Mouse (Mus musculus): Measurements from ENCODE around the gene Slc16a3. TPM values are rescaled to one million over a fixed set of nuclear protein-coding genes. Genes with fewer than 3 reads are reported as not detected.

Gene Slc16a3
- polyA plus RNA-seq, 1 experiment from 2014 or later, result 55.5 TPM

DNA sequence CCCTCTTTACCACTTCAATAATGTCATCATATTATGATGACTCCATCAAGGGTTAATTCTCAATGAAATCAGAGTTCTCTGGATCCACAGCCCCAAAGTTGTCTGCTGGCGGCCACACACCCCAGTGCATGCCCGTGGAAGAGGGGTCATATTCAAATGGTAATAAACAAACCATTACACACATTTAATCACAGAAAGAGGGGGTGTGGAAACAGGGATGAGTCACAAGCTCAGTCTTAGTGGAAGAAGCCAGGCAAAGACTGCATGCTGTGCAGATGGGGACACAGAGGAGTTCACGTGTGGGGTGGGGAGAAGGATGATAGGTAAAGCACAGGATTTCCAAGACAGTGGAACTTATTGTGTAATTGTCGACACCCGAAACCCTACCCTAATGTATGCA is 56.0 kb downstream of the Slc16a3 start:
- H3K9me3 ChIP-seq (ENCODE audit: control insufficient read depth, low read length), result no peaks in the 10 kb centered on the region
- no peak overlapping the region for H3K4me3 ChIP-seq (ENCODE audit: low read depth, low read length)
- H3K9ac ChIP-seq (ENCODE audit: low read length), result no peak overlapping the region
- WGBS, result 78% methylated on average over 5 of the region's 5 CpGs
- H3K4me1 ChIP-seq (replicated peaks; ENCODE audit: control insufficient read depth, insufficient read depth, low read length), result no peaks in the 10 kb centered on the region
- no peak overlapping the region for H3K27ac ChIP-seq (ENCODE audit: low read depth, low read length)
- H3K4me2 ChIP-seq (ENCODE audit: low read depth, low read length, severe bottlenecking), result no peak overlapping the region
- DNase-seq (ENCODE audit: low spot score) (no peak), ATAC-seq (replicated peaks; ENCODE audit: low FRiP score) (no peak)
- H3K27me3 ChIP-seq (ENCODE audit: control insufficient read depth, insufficient read depth, low read length), result no peaks in the 10 kb centered on the region
- no peaks in the 10 kb centered on the region for H3K36me3 ChIP-seq (ENCODE audit: control insufficient read depth, insufficient read depth, low read length)

DNA sequence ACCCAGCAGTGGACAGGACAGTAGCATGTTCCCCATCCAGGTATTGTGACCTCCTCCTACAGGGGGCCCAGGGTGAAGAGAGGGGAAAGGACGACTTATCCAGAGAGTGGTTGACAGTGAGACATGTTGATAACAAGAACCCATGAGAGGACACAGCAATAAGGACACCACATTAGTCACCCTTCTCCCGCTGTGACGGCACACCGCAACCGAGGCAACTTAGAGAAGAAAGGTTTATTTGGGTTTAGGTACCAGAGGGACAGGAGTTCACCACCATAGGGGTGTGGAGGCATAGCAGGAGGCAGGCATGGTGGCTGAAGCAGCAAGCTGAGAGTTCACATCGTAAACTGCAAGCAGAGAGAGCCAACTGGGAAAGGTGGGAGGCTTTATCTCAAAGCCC is 57.9 kb downstream of the Slc16a3 start:
- ATAC-seq (replicated peaks; ENCODE audit: low FRiP score), result no peak
- no peaks in the 10 kb centered on the region for H3K9me3 ChIP-seq (ENCODE audit: control insufficient read depth, low read length)
- 87% methylated on average over 6 of the region's 6 CpGs for WGBS

DNA sequence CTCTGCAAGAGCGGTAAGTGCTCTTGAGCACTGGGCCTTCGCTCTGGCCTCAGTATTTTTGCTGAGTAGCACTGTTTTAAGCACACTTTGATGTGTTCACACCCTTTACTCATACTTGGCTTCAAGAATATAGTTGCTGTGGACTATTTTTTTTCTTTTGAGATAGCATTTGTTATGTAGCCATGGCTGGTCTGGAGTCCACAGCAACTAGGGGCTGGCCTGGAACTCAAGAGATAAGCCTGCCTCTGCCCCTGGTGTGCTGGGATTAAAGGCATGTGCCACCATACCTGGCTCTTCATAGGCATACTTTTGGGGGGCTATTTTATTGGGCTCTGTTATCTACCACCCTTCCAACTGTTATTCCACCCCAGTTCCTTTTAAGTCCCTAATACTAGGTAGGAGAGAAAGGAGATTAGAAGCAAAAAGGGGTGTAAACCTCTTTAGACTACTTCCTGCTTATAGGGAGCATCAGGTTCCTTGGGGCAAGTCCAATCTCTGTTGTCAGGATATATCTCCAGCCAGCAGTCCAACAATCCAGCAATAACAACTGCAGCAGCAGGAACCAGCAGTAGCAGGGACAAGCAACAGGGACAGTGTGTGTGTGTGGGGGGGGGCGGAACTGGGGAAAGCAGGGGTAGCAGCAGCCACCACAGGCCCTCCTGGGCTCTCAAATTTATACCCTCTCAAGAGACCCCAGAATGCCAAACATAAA is 61.9 kb downstream of the Slc16a3 start:
- DNase-seq (ENCODE audit: low spot score) (no peak), ATAC-seq (replicated peaks; ENCODE audit: low FRiP score) (no peak)
- Histone ChIP-seq H3K9ac (ENCODE audit: low read length) (no peak overlapping the region), H3K9me3 (ENCODE audit: control insufficient read depth, low read length) (no peaks in the 10 kb centered on the region), H3K27ac (ENCODE audit: low read depth, low read length) (no peak overlapping the region), H3K27me3 (ENCODE audit: control insufficient read depth, insufficient read depth, low read length) (no peaks in the 10 kb centered on the region), H3K4me1 (replicated peaks; ENCODE audit: control insufficient read depth, insufficient read depth, low read length) (no peaks in the 10 kb centered on the region), H3K4me3 (ENCODE audit: low read depth, low read length) (no peak overlapping the region), H3K36me3 (ENCODE audit: control insufficient read depth, insufficient read depth, low read length) (no peaks in the 10 kb centered on the region), H3K4me2 (ENCODE audit: low read depth, low read length, severe bottlenecking) (no peak overlapping the region)
- WGBS, result 94% methylated on average over 3 of the region's 3 CpGs

More for the DNA sequence above, 57.9 kb downstream of the Slc16a3 start:
- no peaks in the 10 kb centered on the region for H3K4me1 ChIP-seq (replicated peaks; ENCODE audit: control insufficient read depth, insufficient read depth, low read length)
- no peak overlapping the region for H3K4me2 ChIP-seq (ENCODE audit: low read depth, low read length, severe bottlenecking)
- no peak overlapping the region for H3K9ac ChIP-seq (ENCODE audit: low read length)
- DNase-seq (ENCODE audit: low spot score), result no peak
- no peaks in the 10 kb centered on the region for H3K27me3 ChIP-seq (ENCODE audit: control insufficient read depth, insufficient read depth, low read length)
- no peaks in the 10 kb centered on the region for H3K36me3 ChIP-seq (ENCODE audit: control insufficient read depth, insufficient read depth, low read length)
- H3K4me3 ChIP-seq (ENCODE audit: low read depth, low read length), result no peak overlapping the region
- no peak overlapping the region for H3K27ac ChIP-seq (ENCODE audit: low read depth, low read length)

Other genes with a start within 250 kb of the Slc16a3 start
- gene Cenpx, start 234.7 kb upstream of the Slc16a3 start, polyA plus RNA-seq (2014; fragmentation: Nextera tagmentation; extraction: Ambion mirVana), result 121 and 130 TPM in 2 replicates
- 53.3 and 54.4 TPM in 2 replicates for gene Lrrc45, start 234.6 kb upstream of the Slc16a3 start, polyA plus RNA-seq (2014; fragmentation: Nextera tagmentation; extraction: Ambion mirVana)
- 7.5 and 10.6 TPM in 2 replicates for gene Rac3, start 227.0 kb upstream of the Slc16a3 start, polyA plus RNA-seq (2014; fragmentation: Nextera tagmentation; extraction: Ambion mirVana)
- gene Dcxr, start 221.2 kb upstream of the Slc16a3 start, polyA plus RNA-seq (2014; fragmentation: Nextera tagmentation; extraction: Ambion mirVana), result 10.8 and 11.8 TPM in 2 replicates
- gene Cbr2, start 216.4 kb upstream of the Slc16a3 start, polyA plus RNA-seq (2014; fragmentation: Nextera tagmentation; extraction: Ambion mirVana), result 1.8 TPM in 1 of 2 replicates, not detected in the other
- 7.6 and 8.3 TPM in 2 replicates for gene Hmga1b, start 185.7 kb upstream of the Slc16a3 start, polyA plus RNA-seq (2014; fragmentation: Nextera tagmentation; extraction: Ambion mirVana)
- 45.4 and 48.3 TPM in 2 replicates for gene Rfng, start 164.3 kb upstream of the Slc16a3 start, polyA plus RNA-seq (2014; fragmentation: Nextera tagmentation; extraction: Ambion mirVana)
- 271 and 304 TPM in 2 replicates for gene Gps1, start 164.2 kb upstream of the Slc16a3 start, polyA plus RNA-seq (2014; fragmentation: Nextera tagmentation; extraction: Ambion mirVana)
- 71.7 and 80.3 TPM in 2 replicates for gene Dus1l, start 152.1 kb upstream of the Slc16a3 start, polyA plus RNA-seq (2014; fragmentation: Nextera tagmentation; extraction: Ambion mirVana)
- 139 and 140 TPM in 2 replicates for gene Fasn, start 123.9 kb upstream of the Slc16a3 start, polyA plus RNA-seq (2014; fragmentation: Nextera tagmentation; extraction: Ambion mirVana)
- gene Ccdc57, start 15.6 kb upstream of the Slc16a3 start, polyA plus RNA-seq (2014; fragmentation: Nextera tagmentation; extraction: Ambion mirVana), result 6.1 and 7.7 TPM in 2 replicates
- 102 and 103 TPM in 2 replicates for gene Csnk1d, start 42.9 kb downstream of the Slc16a3 start, polyA plus RNA-seq (2014; fragmentation: Nextera tagmentation; extraction: Ambion mirVana)
- gene Cd7, start 90.9 kb downstream of the Slc16a3 start, polyA plus RNA-seq (2014; fragmentation: Nextera tagmentation; extraction: Ambion mirVana), result not detected in 2 replicates
- gene Sectm1b, start 115.1 kb downstream of the Slc16a3 start, polyA plus RNA-seq (2014; fragmentation: Nextera tagmentation; extraction: Ambion mirVana), result not detected in 2 replicates
- not detected in 2 replicates for gene Sectm1a, start 132.7 kb downstream of the Slc16a3 start, polyA plus RNA-seq (2014; fragmentation: Nextera tagmentation; extraction: Ambion mirVana)
- not detected in 2 replicates for gene Tex19.2, start 170.2 kb downstream of the Slc16a3 start, polyA plus RNA-seq (2014; fragmentation: Nextera tagmentation; extraction: Ambion mirVana)
- not detected in 2 replicates for gene Tex19.1, start 197.7 kb downstream of the Slc16a3 start, polyA plus RNA-seq (2014; fragmentation: Nextera tagmentation; extraction: Ambion mirVana)
- not detected in 2 replicates for gene Uts2r, start 211.8 kb downstream of the Slc16a3 start, polyA plus RNA-seq (2014; fragmentation: Nextera tagmentation; extraction: Ambion mirVana)